Mouse (Mus musculus) forebrain, embryonic 14.5 days (tissue): ENCODE measurements around the gene Atg9a. TPM values are rescaled to one million over a fixed set of nuclear protein-coding genes. Genes with fewer than 3 reads are reported as not detected.

Source experiments
- microRNA-seq: library from miRNA; unstranded; fragments of <30 nt; microRNA quantifications from one replicate; pipeline ENCODE4, GENCODE M21; 2016
- polyA plus RNA-seq: library from polyadenylated mRNA; unstranded; fragments of >200 nt; fragmentation: Nextera tagmentation; extraction: Ambion mirVana; gene quantifications from 2 replicates; pipeline ENCODE4 v1.2.1, GENCODE M21; 2014

Gene Atg9a
- polyA plus RNA-seq, 1 experiment from 2014 or later = 25.5 TPM

Small RNA genes within 50 kb of the gene (microRNA-seq; reads per million reads assigned to microRNA genes)
- not detected for gene Gm27943

Other genes starting within 250 kb of the Atg9a start
- gene Ihh, start 240.5 kb downstream of the Atg9a start, polyA plus RNA-seq = 0.09 and 0.20 TPM in 2 replicates
- gene Nhej1, start 67.0 kb downstream of the Atg9a start, polyA plus RNA-seq = 7.9 and 8.8 TPM in 2 replicates
- not detected in 2 replicates for gene Slc23a3, start 58.3 kb downstream of the Atg9a start, polyA plus RNA-seq
- 40.4 and 53.6 TPM in 2 replicates for gene Cnppd1, start 49.5 kb downstream of the Atg9a start, polyA plus RNA-seq
- gene Retreg2, start 49.4 kb downstream of the Atg9a start, polyA plus RNA-seq = 85.6 and 95.6 TPM in 2 replicates
- 41.2 and 46.8 TPM in 2 replicates for gene Zfand2b, start 23.6 kb downstream of the Atg9a start, polyA plus RNA-seq
- gene Abcb6, start 11.8 kb downstream of the Atg9a start, polyA plus RNA-seq = 26.2 and 30.4 TPM in 2 replicates
- gene Ankzf1, start within 50 bp of the Atg9a start, polyA plus RNA-seq = 16.3 and 16.9 TPM in 2 replicates
- 13.0 and 14.3 TPM in 2 replicates for gene Glb1l, start 18.6 kb upstream of the Atg9a start, polyA plus RNA-seq
- 116 and 130 TPM in 2 replicates for gene Stk16, start 18.6 kb upstream of the Atg9a start, polyA plus RNA-seq
- gene Tuba4a, start 27.7 kb upstream of the Atg9a start, polyA plus RNA-seq = 14.3 and 21.3 TPM in 2 replicates
- not detected in 2 replicates for gene A630095N17Rik, start 39.9 kb upstream of the Atg9a start, polyA plus RNA-seq
- 21.5 and 24.3 TPM in 2 replicates for gene Dnajb2, start 44.2 kb upstream of the Atg9a start, polyA plus RNA-seq
- gene Ptprn, start 72.3 kb upstream of the Atg9a start, polyA plus RNA-seq = 5.1 and 8.0 TPM in 2 replicates
- gene Resp18, start 86.2 kb upstream of the Atg9a start, polyA plus RNA-seq = 62.4 and 68.1 TPM in 2 replicates
- 160 and 178 TPM in 2 replicates for gene Dnpep, start 125.8 kb upstream of the Atg9a start, polyA plus RNA-seq
- 1.3 and 1.4 TPM in 2 replicates for gene Des, start 168.1 kb upstream of the Atg9a start, polyA plus RNA-seq
- 8.3 and 8.8 TPM in 2 replicates for gene Speg, start 183.1 kb upstream of the Atg9a start, polyA plus RNA-seq
- gene Gmppa, start 243.7 kb upstream of the Atg9a start, polyA plus RNA-seq = 72.4 and 76.0 TPM in 2 replicates